ENCODE assay signal across 7 mouse cellular contexts in genomic region chr2:57181692-57182541, GRCm38 (mm10). TPM values are rescaled to one million over a fixed set of nuclear protein-coding genes. Genes with fewer than 3 reads are reported as not detected.
DNase-seq lines count a peak whose midpoint lies in the region; ATAC-seq lines count a peak whose summit lies in the region.

No protein-coding gene starts in this region.

- peak overlapping the region; percentile 92 for H3K27ac ChIP-seq in intestine, embryonic 16.5 days (ENCODE audit: low read length)
- H3K27ac ChIP-seq in midbrain, embryonic 11.5 days (ENCODE audit: low read depth, low read length) = peak overlapping the region; percentile 52

- peak overlapping the region; percentile 60 for H3K4me2 ChIP-seq in intestine, embryonic 16.5 days (ENCODE audit: low read depth, low read length)
- H3K4me2 ChIP-seq in midbrain, embryonic 11.5 days = peak overlapping the region; percentile 42

- peak; percentile 99 for ATAC-seq in intestine, embryonic 16.5 days
- ATAC-seq in midbrain, embryonic 11.5 days (ENCODE audit: low FRiP score) = peak; percentile 97

- H3K4me1 ChIP-seq in intestine, embryonic 16.5 days (ENCODE audit: control insufficient read depth, insufficient read depth, low read length) = peaks cover 4% of the 10 kb centered on the region
- no peaks in the 10 kb centered on the region for H3K4me1 ChIP-seq in midbrain, embryonic 11.5 days (ENCODE audit: control insufficient read depth, insufficient read depth, low read length)

- H3K4me3 ChIP-seq in intestine, embryonic 16.5 days (ENCODE audit: low read length) = peak overlapping the region; percentile 80
- H3K4me3 ChIP-seq in midbrain, embryonic 11.5 days (ENCODE audit: low read depth, low read length) = peak overlapping the region; percentile 46

- intact Hi-C loops in left cerebral cortex, postnatal 36 days (cut with DNase I) = loop anchor here (2.0 to 5.0 kb wide), 3 partner anchors 55 to 1065 kb away; partner anchors contain the start of gene Gpd2

- WGBS in intestine, embryonic 16.5 days = under 1% methylated on average over 37 of the region's 37 CpGs
- under 1% methylated on average over 37 of the region's 37 CpGs for WGBS in midbrain, embryonic 11.5 days

- DNase-seq in adrenal gland, adult 2 months = peak; percentile 97
- DNase-seq in embryo, embryonic 11.5 days (ENCODE audit: low read depth, low spot score) = peak; percentile 80
- peak; percentile 89 to 95 for DNase-seq in gastrocnemius, postnatal 4 days (ENCODE audit: low spot score in 2 of 2)
- peak; percentile 95 for DNase-seq in left cerebral cortex, postnatal 36 days (ENCODE audit: low spot score in 2 of 2)
- peak; percentile 99 for DNase-seq in midbrain, embryonic 11.5 days (ENCODE audit: low spot score, missing footprints)
- DNase-seq in skeletal muscle tissue, adult 2 months (ENCODE audit: low read depth, low spot score) = peak; percentile 94

- H3K27me3 ChIP-seq in intestine, embryonic 16.5 days (replicated peaks; ENCODE audit: control insufficient read depth, insufficient read depth, low read length) = no peaks in the 10 kb centered on the region
- no peaks in the 10 kb centered on the region for H3K27me3 ChIP-seq in midbrain, embryonic 11.5 days (ENCODE audit: control insufficient read depth, insufficient read depth, low read length)

- H3K9ac ChIP-seq in intestine, embryonic 16.5 days (ENCODE audit: low read depth, low read length) = peak overlapping the region; percentile 78
- H3K9ac ChIP-seq in midbrain, embryonic 11.5 days (ENCODE audit: low read length) = peak overlapping the region; percentile 65

- H3K9me3 ChIP-seq in intestine, embryonic 16.5 days (ENCODE audit: control insufficient read depth, low read length) = no peaks in the 10 kb centered on the region
- H3K9me3 ChIP-seq in midbrain, embryonic 11.5 days (ENCODE audit: control insufficient read depth, low read length) = no peaks in the 10 kb centered on the region

- no peaks in the 10 kb centered on the region for H3K36me3 ChIP-seq in intestine, embryonic 16.5 days (ENCODE audit: control insufficient read depth, insufficient read depth, low read length)
- no peaks in the 10 kb centered on the region for H3K36me3 ChIP-seq in midbrain, embryonic 11.5 days (ENCODE audit: control insufficient read depth, insufficient read depth, low read length)

RNA-seq across cellular contexts. Expression of gene Gpd2, which starts 55.5 kb away (rescaled TPM):
- 100 to 1,000 TPM; 102 to 130 TPM for total RNA-seq in adrenal gland, adult 2 months (2021)
- 10.2 and 11.7 TPM in 2 replicates for polyA plus RNA-seq in adrenal gland, adult 2 months (2012; rRNA removed)
- 10 to 100 TPM; 43.6 to 57.0 TPM for total RNA-seq in gastrocnemius, postnatal 4 days (2021)
- polyA plus RNA-seq in intestine, embryonic 16.5 days (2015; fragmentation: Nextera tagmentation; extraction: Ambion mirVana) = 23.0 and 27.0 TPM in 2 replicates
- 100 to 1,000 TPM in 1 of 2 experiments, 10 to 100 TPM in 1; 85.8 to 105 TPM for total RNA-seq in left cerebral cortex, postnatal 36 days (2021)
- 14.6 and 15.8 TPM in 2 replicates for polyA plus RNA-seq in midbrain, embryonic 11.5 days (2014; fragmentation: Nextera tagmentation; extraction: Ambion mirVana)

RNA-seq across cellular contexts. Expression of gene Nr4a2, which starts 58.1 kb away (rescaled TPM):
- 10 to 100 TPM; 21.0 to 21.7 TPM for total RNA-seq in adrenal gland, adult 2 months (2021)
- 5.5 and 8.7 TPM in 2 replicates for polyA plus RNA-seq in adrenal gland, adult 2 months (2012; rRNA removed)
- 1 to 10 TPM; 4.7 to 5.1 TPM for total RNA-seq in gastrocnemius, postnatal 4 days (2021)
- polyA plus RNA-seq in intestine, embryonic 16.5 days (2015; fragmentation: Nextera tagmentation; extraction: Ambion mirVana) = 2.7 and 2.9 TPM in 2 replicates
- 10 to 100 TPM; 48.2 to 52.8 TPM for total RNA-seq in left cerebral cortex, postnatal 36 days (2021)
- polyA plus RNA-seq in midbrain, embryonic 11.5 days (2014; fragmentation: Nextera tagmentation; extraction: Ambion mirVana) = 16.9 and 17.4 TPM in 2 replicates

Comparison
In these comparisons a context has a peak if more than half of its experiments do, and no peak if none do; other contexts are left out.
1. Peak in every context shown above with its lines: DNase-seq, ATAC-seq, H3K4me3 ChIP-seq and H3K27ac ChIP-seq.